Mouse (Mus musculus): ENCODE data around the gene Mvb12b.
A peak's percentile ranks its signal among the peaks of the same experiment; 100 is the strongest.

Gene Mvb12b

DNA sequence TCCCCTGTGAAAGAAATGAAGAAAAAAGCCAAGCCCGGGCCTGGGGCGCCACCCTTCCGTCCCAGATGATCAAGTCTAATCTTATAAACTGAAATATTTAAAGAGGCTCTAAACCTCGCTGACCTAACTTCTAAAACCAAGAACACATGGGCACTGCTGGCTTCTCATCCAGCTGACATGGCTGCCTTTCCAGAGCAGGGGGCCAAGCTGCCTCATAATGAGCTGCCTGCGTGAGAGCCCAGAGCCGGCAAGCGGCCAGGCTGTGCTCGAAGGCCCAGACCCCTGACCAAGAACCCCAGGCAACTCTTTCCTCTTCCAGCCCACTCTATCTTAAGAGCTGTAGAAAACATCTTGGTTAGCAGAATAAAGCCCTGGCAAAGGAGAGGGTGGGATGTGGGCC lies 73.2 kb downstream of the Mvb12b start:
- DNase-seq (ENCODE audit: low spot score in 2 of 2): no peak

DNA sequence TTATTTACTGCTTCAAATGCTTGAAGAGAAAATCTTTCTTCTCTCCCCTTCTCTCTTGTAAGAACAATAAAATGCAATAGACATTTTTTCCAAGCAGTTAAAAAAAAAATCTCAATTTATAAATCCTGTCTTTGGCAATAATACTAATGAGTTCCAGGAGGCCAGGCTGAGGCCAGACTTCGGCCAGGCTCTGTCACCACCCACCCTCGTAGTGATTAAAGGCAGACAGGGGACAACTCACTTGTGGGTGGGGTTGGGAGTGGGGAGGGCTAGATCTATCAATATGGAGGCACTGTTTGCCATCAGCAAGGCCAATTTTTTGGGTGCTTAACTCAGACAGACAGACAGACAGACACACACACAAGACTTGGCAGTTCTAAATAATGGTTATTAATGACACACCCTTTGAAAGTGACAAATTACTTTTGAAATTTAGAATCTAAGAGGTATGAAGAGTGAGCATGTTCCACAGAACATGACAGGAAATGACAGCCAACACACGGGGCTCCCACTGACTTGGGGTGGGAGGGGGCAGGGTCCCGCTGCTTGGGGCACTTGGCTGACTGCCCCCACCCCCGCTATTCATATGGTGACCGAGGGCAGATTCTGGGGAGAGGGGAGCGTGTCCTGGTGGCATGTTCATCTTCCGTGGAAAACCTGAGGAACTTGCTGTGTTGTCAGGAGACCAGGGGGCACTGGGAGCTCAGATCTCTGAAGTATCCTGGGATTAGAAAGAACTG lies 74.1 kb downstream of the Mvb12b start:
- DNase-seq (ENCODE audit: low spot score in 2 of 2): no peak

DNA sequence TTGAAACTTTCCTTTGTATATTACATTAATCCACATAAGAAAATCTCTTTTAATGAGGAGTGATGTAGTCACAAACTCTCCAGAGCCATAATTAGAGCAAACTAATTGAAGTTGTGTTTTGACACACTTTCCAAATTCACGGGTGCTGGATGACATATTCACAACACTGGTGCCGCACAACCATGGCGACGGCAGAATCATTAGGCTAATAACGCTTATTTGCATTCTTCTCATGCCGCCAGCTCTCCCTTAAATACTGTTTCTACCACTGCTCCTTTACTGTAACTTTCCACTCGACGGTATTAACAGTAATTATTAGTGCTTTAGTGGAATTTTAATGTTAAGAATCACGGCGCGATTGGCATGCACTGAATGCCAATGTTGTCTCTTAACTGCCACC lies 74.8 kb downstream of the Mvb12b start:
- DNase-seq (ENCODE audit: low spot score in 2 of 2): no peak

GRCm38 (mm10) chr2:33811349-33811890 lies 76.3 kb downstream of the Mvb12b start:
- DNase-seq (ENCODE audit: low spot score in 2 of 2): no peak

GRCm38 (mm10) chr2:33809081-33809480 lies 78.7 kb downstream of the Mvb12b start:
- DNase-seq (ENCODE audit: low spot score in 2 of 2): no peak

DNA sequence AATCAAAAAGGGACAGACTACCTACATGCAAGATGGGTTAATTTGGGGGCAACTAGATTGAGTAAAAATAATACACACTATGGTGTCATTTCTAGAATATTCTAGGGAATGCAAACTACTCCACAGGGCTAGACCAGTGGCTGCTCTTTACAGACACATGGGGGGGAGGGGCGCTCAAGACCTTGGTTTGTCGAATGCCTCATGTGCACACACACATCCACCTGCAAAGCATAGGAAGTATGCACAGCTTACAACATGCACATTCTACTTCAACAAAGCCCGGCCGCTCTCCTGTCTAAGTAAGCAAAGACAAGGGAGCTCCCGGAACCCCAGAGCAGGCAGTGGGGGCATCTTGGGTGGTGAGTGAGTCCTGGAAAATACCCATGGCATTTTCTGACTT lies 79.7 kb downstream of the Mvb12b start:
- DNase-seq (ENCODE audit: low spot score in 2 of 2): no peak

GRCm38 (mm10) chr2:33805640-33806039 lies 82.1 kb downstream of the Mvb12b start:
- DNase-seq (ENCODE audit: low spot score in 2 of 2): no peak

DNA sequence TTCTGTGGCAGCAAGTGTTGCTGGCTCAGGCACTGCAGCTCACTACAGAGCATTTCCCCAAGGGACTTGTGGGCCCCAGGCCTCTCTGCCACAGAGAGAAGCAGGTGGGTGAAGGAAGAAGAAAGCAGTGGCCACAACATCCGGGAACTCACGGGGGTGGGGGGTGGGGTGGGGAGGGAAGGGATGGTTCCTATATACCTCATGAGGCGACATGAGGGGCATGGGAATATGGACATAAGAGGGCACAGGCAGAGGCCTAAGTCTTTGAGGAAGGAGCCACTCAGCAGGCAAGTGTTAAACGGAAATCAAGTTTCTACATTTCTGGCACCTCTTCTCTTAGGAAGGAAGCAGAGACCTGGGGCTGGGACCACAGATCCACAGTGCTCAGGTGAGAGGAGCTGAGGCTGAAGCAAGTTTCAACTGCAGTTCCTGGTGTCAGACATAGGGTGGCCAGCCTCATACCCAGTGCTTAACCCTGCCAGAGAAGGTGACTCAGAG lies 84.0 kb downstream of the Mvb12b start:
- DNase-seq (ENCODE audit: low spot score in 2 of 2): no peak

DNA sequence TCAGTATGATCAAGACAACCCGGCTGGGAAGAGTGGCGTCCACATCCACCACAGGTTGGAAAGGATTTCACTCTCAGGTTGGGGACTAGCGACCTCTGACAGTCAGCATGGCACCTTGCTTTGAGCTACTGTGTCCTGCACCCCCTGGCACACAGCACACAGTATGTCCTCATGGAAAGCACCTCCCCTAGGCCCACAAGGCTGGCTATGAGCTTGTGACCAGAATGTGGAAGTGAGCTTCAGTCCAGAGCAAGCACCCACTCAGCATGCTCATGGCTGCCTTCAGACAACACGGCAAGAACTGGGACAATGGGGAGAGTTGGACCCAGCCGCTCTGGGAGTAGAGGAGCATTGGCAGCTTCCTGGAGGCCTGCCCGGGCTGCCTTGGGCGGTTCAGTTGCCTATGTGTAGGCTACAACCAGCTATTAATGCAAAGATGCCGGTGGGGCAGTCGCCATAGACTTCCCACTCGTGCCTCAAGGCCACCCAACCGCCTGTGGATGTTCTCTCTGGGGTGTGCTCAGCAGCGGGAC lies 84.6 kb downstream of the Mvb12b start:
- DNase-seq (ENCODE audit: low spot score in 2 of 2): no peak

- no peak for DNase-seq (ENCODE audit: low spot score in 2 of 2)
Observed at GRCm38 (mm10) chr2:33801760-33802159, 86.0 kb downstream of the Mvb12b start.

DNA sequence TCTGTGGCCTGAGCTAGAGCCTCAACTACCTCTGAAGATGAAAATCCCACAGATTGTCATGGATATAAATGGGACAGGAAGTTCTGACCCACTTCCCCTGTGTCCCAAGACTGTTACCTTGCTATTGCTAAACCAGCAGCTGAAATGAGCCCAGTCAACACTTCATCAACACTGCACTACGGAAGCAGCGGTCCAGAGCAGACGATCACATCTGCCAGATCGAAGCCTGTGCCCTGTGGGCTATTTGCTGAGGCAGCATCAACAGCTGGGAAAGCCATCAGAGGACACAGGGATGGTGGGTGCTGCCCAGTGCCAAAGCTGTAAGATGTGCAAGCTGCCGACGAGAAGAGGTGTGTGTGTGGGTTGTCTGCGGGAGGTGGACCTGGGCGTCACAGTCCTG lies 86.4 kb downstream of the Mvb12b start:
- DNase-seq (ENCODE audit: low spot score in 2 of 2): no peak

- DNase-seq (ENCODE audit: low spot score in 2 of 2): no peak
Observed at GRCm38 (mm10) chr2:33800221-33800620, 87.5 kb downstream of the Mvb12b start.

GRCm38 (mm10) chr2:33795716-33796472 lies 91.9 kb downstream of the Mvb12b start:
- no peak for DNase-seq (ENCODE audit: low spot score in 2 of 2)

DNA sequence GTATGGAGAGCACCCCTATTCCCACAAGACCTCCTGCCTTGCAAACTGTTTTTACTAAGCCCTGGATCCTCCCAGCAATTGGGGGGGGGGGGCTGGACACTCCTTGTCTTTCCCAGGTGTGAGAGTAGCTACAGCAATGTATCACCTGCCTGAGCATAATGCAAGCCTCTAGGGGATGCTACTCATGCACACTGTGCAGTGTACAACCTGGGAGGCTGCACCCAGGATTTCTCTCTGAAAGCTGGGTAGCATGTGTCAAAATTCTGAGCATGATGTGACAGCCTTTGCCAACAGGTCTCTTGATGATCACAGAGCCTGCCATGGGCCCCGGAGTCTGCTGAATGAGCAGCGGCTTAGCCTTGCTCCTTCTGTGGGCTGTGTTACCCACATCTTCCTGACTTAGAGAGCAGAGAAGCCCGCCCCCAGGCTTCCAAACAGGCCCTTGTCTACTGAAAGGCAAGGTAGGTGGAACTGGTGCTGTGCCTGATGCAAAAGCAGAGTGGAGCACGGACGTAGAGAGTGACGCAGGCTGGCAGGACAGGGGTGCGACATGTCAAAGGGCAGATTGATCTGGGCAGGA lies 92.7 kb downstream of the Mvb12b start:
- DNase-seq (ENCODE audit: low spot score in 2 of 2): peak; percentile 64 to 65

DNA sequence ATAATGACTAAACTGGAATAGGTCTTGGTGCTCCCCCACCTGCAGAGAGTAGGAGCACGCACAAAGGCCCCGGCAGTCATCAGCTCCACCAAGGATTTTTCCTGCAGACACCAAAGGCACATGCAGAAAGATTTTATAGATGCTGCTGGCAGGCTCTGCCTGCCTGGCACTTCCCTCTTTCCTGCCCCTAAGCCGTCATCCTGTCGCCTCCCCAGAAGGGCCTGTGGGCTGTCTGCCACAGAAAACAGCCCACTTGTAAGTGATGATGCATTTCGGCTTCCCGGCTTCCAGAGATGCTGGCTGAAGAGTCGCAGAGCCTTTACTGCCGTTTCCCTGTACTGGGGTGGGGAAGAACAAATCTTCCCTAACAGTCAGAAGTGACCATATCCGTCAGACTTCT lies 93.3 kb downstream of the Mvb12b start:
- DNase-seq (ENCODE audit: low spot score in 2 of 2): peak; percentile 78

GRCm38 (mm10) chr2:33790301-33790700 lies 97.4 kb downstream of the Mvb12b start:
- no peak for DNase-seq (ENCODE audit: low spot score in 2 of 2)

DNA sequence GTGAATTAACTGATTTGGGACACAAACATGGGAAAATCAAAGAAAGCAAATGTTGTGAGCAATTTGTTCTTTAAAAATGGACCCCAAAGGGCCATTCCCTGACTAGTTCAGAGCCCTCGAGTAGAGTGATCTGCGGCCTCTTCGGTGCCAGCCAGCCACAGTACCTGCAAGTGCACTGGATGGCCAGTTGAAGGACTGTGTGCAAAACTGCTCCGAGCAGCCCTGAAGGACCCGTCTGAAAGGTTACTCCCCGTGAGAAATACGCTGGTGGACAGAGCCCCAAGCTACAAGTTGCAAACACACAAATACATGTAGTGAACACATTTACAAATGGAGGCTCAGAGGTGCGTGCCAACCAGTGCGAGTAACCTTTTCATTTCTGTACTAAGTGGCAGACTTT lies 98.0 kb downstream of the Mvb12b start:
- DNase-seq (ENCODE audit: low spot score in 2 of 2): no peak

DNA sequence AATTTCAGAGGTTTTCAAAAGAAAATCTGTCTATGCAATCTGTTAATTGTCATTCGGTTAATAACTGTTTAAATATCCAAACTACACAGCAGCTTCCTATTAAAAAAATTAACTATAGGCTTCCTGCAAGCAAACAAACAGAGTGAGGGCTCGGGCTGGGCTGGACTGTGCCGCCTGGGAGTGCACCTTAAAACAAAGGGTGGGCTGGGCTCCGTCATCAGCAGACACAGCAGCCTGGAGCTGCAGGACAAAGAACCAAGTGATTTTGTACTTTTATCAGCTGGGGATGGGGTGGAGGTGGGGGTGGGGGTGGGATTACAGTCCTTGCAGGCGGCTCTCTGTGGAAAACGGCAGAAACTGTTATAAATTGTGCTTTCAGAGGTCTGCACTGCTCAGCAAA lies 98.5 kb downstream of the Mvb12b start:
- no peak for DNase-seq (ENCODE audit: low spot score in 2 of 2)

- no peak for DNase-seq (ENCODE audit: low spot score in 2 of 2)
Observed at GRCm38 (mm10) chr2:33788851-33789250, 98.9 kb downstream of the Mvb12b start.

DNA sequence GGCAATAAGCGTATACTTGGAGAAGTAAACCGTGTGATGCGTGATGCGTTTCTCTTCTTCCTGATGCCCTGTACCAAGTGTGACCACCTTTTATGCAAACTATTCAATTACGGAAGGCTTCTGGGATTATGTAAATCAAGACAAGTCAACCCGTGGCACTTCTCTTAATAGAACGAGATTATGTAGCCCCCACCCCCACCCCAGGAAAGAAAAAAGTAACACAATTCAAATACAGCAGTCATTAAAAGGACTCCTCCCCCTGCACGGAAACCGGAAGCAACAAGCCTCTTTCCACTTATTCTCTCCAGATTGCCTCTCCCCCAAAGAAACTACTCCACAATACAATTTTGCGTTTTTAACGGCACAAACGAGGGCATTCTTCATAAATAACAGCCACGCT lies 99.6 kb downstream of the Mvb12b start:
- DNase-seq (ENCODE audit: low spot score in 2 of 2): no peak

DNA sequence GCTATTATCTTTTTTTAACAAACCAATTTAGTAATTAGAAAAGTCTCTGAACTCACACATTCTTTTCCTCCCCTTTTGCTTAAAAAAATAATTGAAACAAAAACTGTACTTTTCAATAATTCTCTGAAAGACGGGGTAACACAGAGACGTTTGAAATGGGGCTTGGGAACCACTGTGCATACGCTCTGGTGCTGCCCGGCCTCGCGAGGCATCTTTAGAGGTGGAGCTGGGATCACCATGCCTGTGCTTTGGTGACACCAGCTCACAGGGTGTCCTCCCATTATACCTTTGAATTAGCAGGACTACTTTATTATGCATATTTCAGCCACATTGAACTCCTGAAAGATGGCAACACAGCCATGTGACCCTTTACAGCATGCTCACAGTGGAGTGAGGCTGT lies 101.7 kb downstream of the Mvb12b start:
- no peak for DNase-seq (ENCODE audit: low spot score in 2 of 2)

DNA sequence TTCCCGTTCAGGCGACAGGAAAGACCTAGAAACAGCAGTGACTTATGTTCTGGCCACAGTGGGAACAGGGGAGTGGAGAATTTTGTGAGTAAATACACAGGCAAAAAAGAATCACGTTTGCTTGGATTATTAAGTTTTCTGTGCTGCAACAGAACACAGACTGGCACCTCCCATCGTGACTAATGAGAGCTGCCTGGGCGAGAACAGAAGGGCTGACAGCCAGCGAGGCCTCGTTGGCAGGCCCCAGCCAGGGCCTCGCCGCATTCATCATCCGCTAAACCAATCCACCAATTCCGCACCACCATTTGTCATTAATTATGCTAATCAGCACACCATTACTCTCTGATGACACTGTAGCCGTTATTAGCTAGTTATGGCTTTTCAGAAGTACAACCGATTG lies 102.2 kb downstream of the Mvb12b start:
- DNase-seq (ENCODE audit: low spot score in 2 of 2): peak; percentile 34

Measured in right cerebral cortex, adult 2 months (tissue).